Mouse (Mus musculus) G1E (cell line): ENCODE data around the gene Cyb561d1. TPM values are rescaled to one million over a fixed set of nuclear protein-coding genes. Genes with fewer than 3 reads are reported as not detected.

Experiments
- ATAC-seq: 2 replicates; pipeline ENCODE4 v1.8.0; 2016; ENCODE audit warnings: mild to moderate bottlenecking; ENCODE audit not compliant: insufficient number of reproducible peaks, poor library complexity, low FRiP score, severe bottlenecking; ENCODE audit errors: extremely low read depth
- DNase-seq: peaks from one replicate; pipeline ENCODE4 v3.0.0; 2012; ENCODE audit warnings: low spot score
- H3K27me3 ChIP-seq: 2 replicates; pipeline ENCODE4 v1.6.1; 2012; ENCODE audit warnings: mild to moderate bottlenecking, low read length, inconsistent platforms; ENCODE audit not compliant: insufficient read depth
- H3K36me3 ChIP-seq: replicated peaks from 2 replicates; pipeline ENCODE3; 2012; ENCODE audit warnings: mild to moderate bottlenecking, inconsistent platforms
- H3K4me1 ChIP-seq: 2 replicates; pipeline ENCODE4 v1.6.1; 2012; ENCODE audit warnings: low read depth, low read length, inconsistent platforms, mixed read lengths; ENCODE audit not compliant: insufficient read depth
- H3K4me3 ChIP-seq: 2 replicates; pipeline ENCODE4 v1.5.1; 2012; ENCODE audit warnings: low read depth, mild to moderate bottlenecking, inconsistent platforms, low read length, moderate library complexity, mixed read lengths
- H3K9me3 ChIP-seq: replicated peaks from 2 replicates; pipeline ENCODE4 v1.6.1; 2012; ENCODE audit warnings: inconsistent platforms
- CTCF ChIP-seq: IDR thresholded peaks from 2 replicates; pipeline ENCODE4 v1.5.1; 2012; ENCODE audit warnings: low read depth, low read length, inconsistent platforms, mixed read lengths
- GATA1 ChIP-seq: IDR thresholded peaks from 2 replicates; pipeline ENCODE4 v1.6.1; 2012; ENCODE audit warnings: borderline replicate concordance, low read length, inconsistent platforms, mixed read lengths
- GATA2 ChIP-seq: IDR thresholded peaks from 2 replicates; pipeline ENCODE4 v1.6.1; 2012; ENCODE audit warnings: low read depth, low read length, inconsistent platforms, borderline replicate concordance
- POLR2AphosphoS5 ChIP-seq: IDR thresholded peaks from 2 replicates; pipeline ENCODE4 v1.6.1; 2012; ENCODE audit warnings: low read depth, low read length, inconsistent platforms; ENCODE audit not compliant: insufficient replicate concordance
- TAL1 ChIP-seq: conservative IDR thresholded peaks from 2 replicates; pipeline ENCODE4 v1.6.1; 2012; ENCODE audit warnings: low read depth, low read length, inconsistent platforms, mixed read lengths
- polyA plus RNA-seq: library from polyadenylated mRNA; stranded (reverse); fragments of >175 nt; gene quantifications from 2 replicates; pipeline ENCODE4 v1.2.3, GENCODE M21; 2012
- total RNA-seq, 2 experiments: library from RNA; stranded (forward) in 1 of 2; stranded (reverse) in 1 of 2; fragments of 200-1000 nt in 1 of 2; fragments of >200 nt in 1 of 2; fragmentation: Nextera tagmentation in 1 of 2; gene quantifications; 2 replicates each; pipeline ENCODE4 v1.2.3; 2014 to 2017

The Cyb561d1 gene
- total and polyA plus RNA-seq, 3 experiments: 3.4 to 6.3 (median 3.9) TPM

DNA sequence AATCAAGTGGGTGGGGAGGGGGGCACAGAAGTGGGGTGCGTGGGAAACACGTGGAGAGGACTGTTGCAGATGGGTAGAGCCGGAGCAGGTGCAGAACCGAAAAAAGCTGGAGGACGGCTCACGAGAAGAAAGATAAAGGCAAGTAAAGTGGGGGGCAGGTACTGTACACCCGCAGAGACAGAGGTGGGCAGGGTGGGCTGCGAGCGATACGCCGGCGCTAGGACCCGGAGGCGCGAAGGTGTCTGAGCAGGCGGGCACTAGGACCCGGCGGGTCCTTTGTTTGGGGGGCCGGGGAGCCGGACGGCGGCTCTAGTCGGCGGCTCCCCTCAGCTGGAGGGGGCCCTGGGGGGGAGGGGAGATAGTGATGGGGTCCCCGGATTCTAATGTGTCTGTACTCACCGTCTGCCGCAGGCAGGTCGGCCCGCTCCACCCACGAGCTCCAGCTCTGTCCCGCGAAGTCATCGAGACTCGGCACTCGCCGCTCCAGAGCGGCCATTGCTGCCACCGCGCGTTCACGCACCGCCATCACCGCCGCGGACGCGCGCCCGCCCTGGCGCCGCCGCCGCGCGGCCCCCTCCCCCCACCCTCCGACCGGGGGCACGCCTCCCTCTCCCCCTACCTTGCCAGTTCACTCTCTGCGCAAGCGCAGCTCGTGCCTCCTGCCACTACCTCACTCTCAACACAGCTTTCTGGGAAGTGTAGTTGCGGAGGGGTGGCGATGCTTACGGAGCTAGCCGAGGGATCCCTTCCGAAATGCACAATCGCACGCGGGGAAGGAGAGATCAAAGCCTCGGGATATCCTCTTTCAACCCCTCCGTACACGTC, 9.1 kb upstream of the Cyb561d1 start:
- H3K36me3 ChIP-seq: peaks cover 38% of the 10 kb centered on the region
- H3K4me1 ChIP-seq: peaks cover 36% of the 10 kb centered on the region
- peak overlapping the region; percentile 77 for H3K4me3 ChIP-seq
- DNase-seq: peak; percentile 91
- H3K27me3 ChIP-seq: no peaks in the 10 kb centered on the region; the same call in 1 of the 2 replicates
- peak; percentile 90 for ATAC-seq
- TF ChIP-seq POLR2AphosphoS5 (no peak), GATA2 (no peak), CTCF (no peak), GATA1 (no peak), TAL1 (no peak)
- no peaks in the 10 kb centered on the region for H3K9me3 ChIP-seq

- no peaks in the 10 kb centered on the region for H3K9me3 ChIP-seq
- H3K4me1 ChIP-seq: peaks cover 41% of the 10 kb centered on the region
- no peak for TF ChIP-seq GATA2
- DNase-seq (no peak), ATAC-seq (no peak)
- peaks cover 44% of the 10 kb centered on the region for H3K36me3 ChIP-seq
- H3K27me3 ChIP-seq: no peaks in the 10 kb centered on the region; the same call in 1 of the 2 replicates
- H3K4me3 ChIP-seq: peak overlapping the region; percentile 77
These were observed 8.5 kb upstream of the Cyb561d1 start for GRCm38 (mm10) chr3:108209536-108209935.

DNA sequence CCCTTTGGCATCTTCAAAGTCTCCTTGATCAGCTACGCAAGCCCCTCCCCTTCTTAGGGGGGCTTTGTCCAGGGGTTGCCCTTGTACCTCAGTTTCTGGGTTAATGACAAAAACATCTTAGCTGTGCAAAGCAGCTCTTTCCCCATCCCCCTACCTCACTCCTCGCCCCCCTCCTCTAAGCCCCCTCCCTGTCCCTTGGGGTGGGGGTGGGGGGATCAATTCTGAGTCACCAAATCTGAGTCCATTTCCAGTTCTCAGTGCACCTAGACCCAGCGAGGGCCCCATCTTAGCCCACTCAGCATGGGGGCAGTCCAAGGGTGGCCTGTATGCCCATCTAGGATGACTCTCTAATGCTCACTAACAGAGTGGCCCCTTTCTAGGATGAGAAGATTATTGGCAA, 8.0 kb upstream of the Cyb561d1 start:
- no peak for TF ChIP-seq TAL1
- no peak for TF ChIP-seq CTCF
- TF ChIP-seq POLR2AphosphoS5: no peak
- TF ChIP-seq GATA1: no peak
- no peak for TF ChIP-seq GATA2
- Histone ChIP-seq H3K4me3 (peak overlapping the region; percentile 77; the same call in 1 of the 2 replicates), H3K4me1 (peaks cover 45% of the 10 kb centered on the region), H3K9me3 (no peaks in the 10 kb centered on the region), H3K36me3 (peaks cover 49% of the 10 kb centered on the region), H3K27me3 (no peaks in the 10 kb centered on the region)
- no peak for ATAC-seq
- no peak for DNase-seq

- H3K4me1 ChIP-seq: peaks cover 58% of the 10 kb centered on the region
- DNase-seq (no peak), ATAC-seq (no peak)
- no peak overlapping the region for H3K4me3 ChIP-seq
- peaks cover 70% of the 10 kb centered on the region for H3K36me3 ChIP-seq
- no peaks in the 10 kb centered on the region for H3K27me3 ChIP-seq
- TF ChIP-seq CTCF (no peak), POLR2AphosphoS5 (no peak), TAL1 (no peak), GATA2 (no peak), GATA1 (no peak)
- H3K9me3 ChIP-seq: no peaks in the 10 kb centered on the region
These were observed 5.8 kb upstream of the Cyb561d1 start for GRCm38 (mm10) chr3:108206731-108207375.

DNA sequence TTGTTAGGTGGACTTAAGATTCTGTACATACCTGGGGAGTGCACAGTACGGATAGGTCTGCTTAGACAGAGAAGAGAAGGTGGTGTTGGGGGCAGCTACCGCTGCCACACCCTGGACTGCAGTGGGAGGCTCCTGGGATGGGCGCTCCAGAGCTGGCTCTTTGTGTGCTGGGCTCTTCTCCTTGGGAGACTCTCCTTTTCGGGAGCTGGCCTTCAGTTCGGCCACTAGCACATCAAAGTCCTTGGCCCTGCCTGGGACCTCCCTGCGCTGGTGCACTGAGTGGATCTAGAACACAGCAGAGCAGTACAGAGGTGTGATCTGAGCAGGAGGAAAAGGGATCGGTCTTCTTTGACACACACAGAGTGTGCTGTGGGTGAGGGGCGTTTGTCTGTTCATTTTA, 4.6 kb upstream of the Cyb561d1 start:
- ATAC-seq (no peak), DNase-seq (no peak)
- peaks cover 76% of the 10 kb centered on the region for H3K36me3 ChIP-seq
- no peaks in the 10 kb centered on the region for H3K9me3 ChIP-seq
- TF ChIP-seq CTCF: no peak
- TF ChIP-seq GATA2: no peak
- TF ChIP-seq TAL1: no peak
- H3K27me3 ChIP-seq: no peaks in the 10 kb centered on the region
- H3K4me3 ChIP-seq: no peak overlapping the region
- peaks cover 55% of the 10 kb centered on the region for H3K4me1 ChIP-seq

GRCm38 (mm10) chr3:108204470-108204869, 3.5 kb upstream of the Cyb561d1 start:
- no peak for DNase-seq
- ATAC-seq: no peak
- peaks cover 78% of the 10 kb centered on the region for H3K36me3 ChIP-seq
- no peaks in the 10 kb centered on the region for H3K27me3 ChIP-seq
- no peaks in the 10 kb centered on the region for H3K9me3 ChIP-seq
- H3K4me3 ChIP-seq: no peak overlapping the region
- TF ChIP-seq GATA2: no peak
- no peak for TF ChIP-seq GATA1
- TF ChIP-seq CTCF: no peak
- TF ChIP-seq POLR2AphosphoS5: no peak
- TF ChIP-seq TAL1: no peak
- peaks cover 56% of the 10 kb centered on the region for H3K4me1 ChIP-seq
